Mouse (Mus musculus) gastrocnemius, adult 8-10 months (tissue): ENCODE measurements around the gene Gm20388. TPM values are rescaled to one million over a fixed set of nuclear protein-coding genes. Genes with fewer than 3 reads are reported as not detected.
"Not testable (repeated sequence)": the region's sequence is repeated elsewhere in the genome, so short reads cannot be mapped to it uniquely, and the experiment has no call there.

Source experiments
- DNase-seq, 2 experiments: peaks; one replicate each; pipeline ENCODE4 v3.0.0; 2022; ENCODE audit warnings: low spot score in 2 of 2
- total RNA-seq, 4 experiments: library from RNA; stranded (reverse); gene quantifications; 2 replicates each; pipeline ENCODE4 v1.2.4; 2022

Gene Gm20388
- total RNA-seq, 4 experiments from 2014 or later = 4.4 to 20.0 (median 7.9) TPM; not detected in 1

GRCm38 (mm10) chr8:122307836-122308235 is 2397.2 kb downstream of the Gm20388 start:
- no peak for DNase-seq

- no peak for DNase-seq
These were observed 2398.6 kb downstream of the Gm20388 start for GRCm38 (mm10) chr8:122309272-122309671.

GRCm38 (mm10) chr8:122311115-122311514 is 2400.5 kb downstream of the Gm20388 start:
- no peak for DNase-seq

GRCm38 (mm10) chr8:122312553-122312952 is 2401.9 kb downstream of the Gm20388 start:
- DNase-seq = no peak

GRCm38 (mm10) chr8:122313310-122313709 is 2402.7 kb downstream of the Gm20388 start:
- no peak for DNase-seq

GRCm38 (mm10) chr8:122314899-122315496 is 2404.4 kb downstream of the Gm20388 start:
- no peak for DNase-seq

GRCm38 (mm10) chr8:122316402-122316801 is 2405.8 kb downstream of the Gm20388 start:
- DNase-seq = no peak

GRCm38 (mm10) chr8:122317918-122318475 is 2407.4 kb downstream of the Gm20388 start:
- DNase-seq = no peak

- no peak for DNase-seq
These were observed 2408.5 kb downstream of the Gm20388 start for GRCm38 (mm10) chr8:122319045-122319707.

- no peak for DNase-seq
These were observed 2409.1 kb downstream of the Gm20388 start for GRCm38 (mm10) chr8:122319708-122320075.

- DNase-seq = no peak
These were observed 2409.9 kb downstream of the Gm20388 start for GRCm38 (mm10) chr8:122320541-122320940.

GRCm38 (mm10) chr8:122321455-122321921 is 2410.8 kb downstream of the Gm20388 start:
- no peak for DNase-seq

- DNase-seq = no peak
These were observed 2411.5 kb downstream of the Gm20388 start for GRCm38 (mm10) chr8:122322126-122322525.

GRCm38 (mm10) chr8:122322792-122323191 is 2412.2 kb downstream of the Gm20388 start:
- DNase-seq = no peak

- DNase-seq = not testable (repeated sequence)
These were observed 2413.3 kb downstream of the Gm20388 start for GRCm38 (mm10) chr8:122323951-122324402.

- no peak for DNase-seq
These were observed 2414.6 kb downstream of the Gm20388 start for GRCm38 (mm10) chr8:122325196-122325595.

GRCm38 (mm10) chr8:122326114-122326542 is 2415.5 kb downstream of the Gm20388 start:
- DNase-seq = no peak

- DNase-seq = no peak
These were observed 2418.4 kb downstream of the Gm20388 start for GRCm38 (mm10) chr8:122329072-122329471.

- DNase-seq = no peak
These were observed 2419.1 kb downstream of the Gm20388 start for GRCm38 (mm10) chr8:122329553-122330239.

- no peak for DNase-seq
These were observed 2419.9 kb downstream of the Gm20388 start for GRCm38 (mm10) chr8:122330446-122331133.

- DNase-seq = no peak
These were observed 2420.5 kb downstream of the Gm20388 start for GRCm38 (mm10) chr8:122331134-122331523.
